Mouse (Mus musculus): ENCODE measurements around the gene Kif21b.

DNA sequence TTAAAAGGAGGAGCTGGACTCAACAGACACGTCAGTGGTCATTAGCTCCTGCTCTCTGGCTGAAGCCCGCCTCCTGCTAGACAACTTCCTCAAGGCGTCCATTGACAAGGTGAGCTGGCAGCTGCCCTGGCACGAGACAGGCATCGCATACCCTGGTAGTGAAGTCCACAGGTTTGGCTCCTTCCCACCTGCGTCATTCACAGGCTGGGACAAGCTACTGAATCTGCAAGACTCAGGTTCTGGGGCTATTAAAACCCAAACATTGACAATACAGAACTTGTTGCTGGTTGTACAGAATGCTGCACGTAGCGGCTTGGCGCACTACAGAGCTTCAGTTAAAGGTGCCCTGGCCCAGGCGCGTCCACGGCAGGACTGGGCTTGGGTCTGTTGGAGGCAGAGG, 29.1 kb downstream of the Kif21b start:
- TF ChIP-seq CTCF (IDR thresholded peaks at IDR 0.05; ENCODE audit: low read depth, low read length) (no peak), POLR2A (IDR thresholded peaks at IDR 0.05; ENCODE audit: extremely low read depth, insufficient read depth, low read length) (no peak)

Data from liver, adult 2 months (tissue).